Mouse (Mus musculus) ES-E14 (cell line): ENCODE data around the gene Tfpi.

ENCODE experiments used
- CHD2 ChIP-seq: IDR thresholded peaks from 2 replicates; pipeline ENCODE4 v1.6.1; 2014; ENCODE audit warnings: mild to moderate bottlenecking, low read depth, low read length, inconsistent platforms
- HCFC1 ChIP-seq: IDR thresholded peaks from 2 replicates; pipeline ENCODE4 v1.6.1; 2012; ENCODE audit warnings: low read length, inconsistent platforms, borderline replicate concordance; ENCODE audit not compliant: insufficient read depth
- ZC3H11A ChIP-seq: IDR thresholded peaks from 2 replicates; pipeline ENCODE4 v1.6.1; 2012; ENCODE audit warnings: low read depth, mild to moderate bottlenecking, inconsistent platforms, low read length, borderline replicate concordance
- ZNF384 ChIP-seq: IDR thresholded peaks from 2 replicates; pipeline ENCODE4 v1.6.1; 2012; ENCODE audit warnings: low read depth, low read length, inconsistent platforms

DNA sequence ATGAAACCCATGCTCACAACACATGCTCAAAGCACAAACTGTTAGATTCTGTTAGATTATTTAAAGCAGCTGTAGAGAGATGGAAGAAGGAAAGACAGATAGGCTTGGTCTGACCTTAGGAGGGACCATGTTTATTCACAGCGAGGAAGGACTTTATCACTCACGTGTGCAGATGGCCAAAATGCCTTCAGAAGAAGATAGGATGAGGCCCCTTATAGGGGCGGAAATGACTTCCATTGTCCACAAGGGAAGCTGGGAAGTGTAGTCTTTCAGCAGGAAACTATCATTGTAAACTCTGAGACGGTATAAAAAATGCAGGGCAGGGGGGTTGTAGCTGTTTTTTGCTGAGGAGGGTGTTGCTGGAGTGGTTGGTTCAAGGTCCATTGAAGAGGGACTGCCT is at the start of gene Tfpi:
- no peak for TF ChIP-seq CHD2
- TF ChIP-seq ZNF384: no peak
- TF ChIP-seq ZC3H11A: no peak
- TF ChIP-seq HCFC1: peak; percentile 85
